Mouse (Mus musculus) ZHBTc4 (cell line): ENCODE data around the gene Gadd45gip1.
A peak's percentile ranks its signal among the peaks of the same experiment; 100 is the strongest.

Experiments
- DNase-seq: peaks from one replicate; pipeline ENCODE4 v3.0.0-alpha.2; 2011; ENCODE audit warnings: low read depth, low spot score

Gene Gadd45gip1

GRCm38 (mm10) chr8:84832034-84832717 is 854 bp downstream of the Gadd45gip1 start:
- DNase-seq: peak; percentile 87

- DNase-seq: no peak
These were observed 1.7 kb downstream of the Gadd45gip1 start for GRCm38 (mm10) chr8:84832759-84833742.

- no peak for DNase-seq
These were observed 2.9 kb downstream of the Gadd45gip1 start for GRCm38 (mm10) chr8:84834002-84834865.

- DNase-seq: no peak
These were observed 3.8 kb downstream of the Gadd45gip1 start for GRCm38 (mm10) chr8:84834866-84835855.

- DNase-seq: peak; percentile 58
These were observed 6.0 kb downstream of the Gadd45gip1 start for GRCm38 (mm10) chr8:84837149-84837911.

GRCm38 (mm10) chr8:84837912-84838470 is 6.7 kb downstream of the Gadd45gip1 start:
- DNase-seq: no peak

GRCm38 (mm10) chr8:84838513-84838912 is 7.2 kb downstream of the Gadd45gip1 start:
- no peak for DNase-seq

- DNase-seq: no peak
These were observed 8.1 kb downstream of the Gadd45gip1 start for GRCm38 (mm10) chr8:84839411-84839810.

- DNase-seq: no peak
These were observed 8.5 kb downstream of the Gadd45gip1 start for GRCm38 (mm10) chr8:84839875-84840247.

GRCm38 (mm10) chr8:84840248-84840999 is 9.1 kb downstream of the Gadd45gip1 start, which contains the start of gene Rad23a:
TSS of gene Rad23a (minus strand) at chr8:84840665.
- peak; percentile 98 for DNase-seq

- no peak for DNase-seq
These were observed 10.2 kb downstream of the Gadd45gip1 start for GRCm38 (mm10) chr8:84841514-84841913.

GRCm38 (mm10) chr8:84844397-84845070 is 13.2 kb downstream of the Gadd45gip1 start:
- DNase-seq: peak; percentile 65

- no peak for DNase-seq
These were observed 14.2 kb downstream of the Gadd45gip1 start for GRCm38 (mm10) chr8:84845355-84846093.

GRCm38 (mm10) chr8:84846094-84846721 is 14.9 kb downstream of the Gadd45gip1 start:
- DNase-seq: no peak

- peak; percentile 100 for DNase-seq
These were observed 15.6 kb downstream of the Gadd45gip1 start, which contains the start of gene Calr for GRCm38 (mm10) chr8:84846722-84847572. TSS of gene Calr (minus strand) at chr8:84846934.
